Mouse (Mus musculus) G1E (cell line): ENCODE results near the gene Poldip2.

Experiments used
- CTCF ChIP-seq: IDR thresholded peaks from 2 replicates; pipeline ENCODE4 v1.5.1; 2012; ENCODE audit warnings: low read depth, low read length, inconsistent platforms, mixed read lengths
- GATA1 ChIP-seq: IDR thresholded peaks from 2 replicates; pipeline ENCODE4 v1.6.1; 2012; ENCODE audit warnings: borderline replicate concordance, low read length, inconsistent platforms, mixed read lengths
- TAL1 ChIP-seq: conservative IDR thresholded peaks from 2 replicates; pipeline ENCODE4 v1.6.1; 2012; ENCODE audit warnings: low read depth, low read length, inconsistent platforms, mixed read lengths

- TF ChIP-seq CTCF (no peak), TAL1 (no peak), GATA1 (no peak)
Measured at GRCm38 (mm10) chr11:78536690-78537084, 24.7 kb downstream of the Poldip2 start.
